Mouse (Mus musculus): ENCODE measurements around the gene Cacna1d. TPM values are rescaled to one million over a fixed set of nuclear protein-coding genes. Genes with fewer than 3 reads are reported as not detected.

Cacna1d gene
- polyA plus RNA-seq, 1 experiment from 2014 or later: 0.12 TPM

DNA sequence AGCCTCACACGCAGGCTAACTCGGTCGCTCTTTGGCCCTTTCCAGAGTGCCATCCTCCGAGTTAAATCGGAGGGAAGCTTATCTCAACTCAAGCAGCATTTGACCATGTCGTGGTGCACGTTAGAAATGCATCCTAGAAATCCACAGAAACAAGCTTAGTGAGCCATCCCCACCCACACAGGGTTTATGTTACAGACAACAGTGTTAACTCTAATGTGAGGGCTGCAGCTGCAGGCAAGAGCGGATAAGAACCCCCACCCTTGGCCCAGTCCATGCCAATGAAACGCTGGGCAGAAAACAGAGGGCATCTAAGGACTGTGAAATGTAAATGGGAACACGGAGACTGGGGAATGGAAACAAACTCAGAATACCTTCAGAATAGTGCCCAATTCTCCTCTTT lies 206.8 kb downstream of the Cacna1d start:
- Histone ChIP-seq H3K9ac (ENCODE audit: low read depth, low read length) (no peak overlapping the region), H3K9me3 (replicated peaks; ENCODE audit: control insufficient read depth, low read length) (no peaks in the 10 kb centered on the region), H3K27ac (ENCODE audit: low read length) (no peak overlapping the region), H3K36me3 (ENCODE audit: control insufficient read depth, insufficient read depth) (no peaks in the 10 kb centered on the region), H3K4me3 (ENCODE audit: low read depth, low read length) (no peak overlapping the region), H3K4me2 (ENCODE audit: low read depth, low read length) (no peak overlapping the region), H3K4me1 (ENCODE audit: control insufficient read depth, low read depth, low read length) (no peaks in the 10 kb centered on the region), H3K27me3 (ENCODE audit: control insufficient read depth, insufficient read depth, low read depth, low read length) (no peaks in the 10 kb centered on the region)
- ATAC-seq (ENCODE audit: low read depth): no peak
- 55% methylated on average over 10 of the region's 10 CpGs for WGBS (ENCODE audit: insufficient replicate concordance)

DNA sequence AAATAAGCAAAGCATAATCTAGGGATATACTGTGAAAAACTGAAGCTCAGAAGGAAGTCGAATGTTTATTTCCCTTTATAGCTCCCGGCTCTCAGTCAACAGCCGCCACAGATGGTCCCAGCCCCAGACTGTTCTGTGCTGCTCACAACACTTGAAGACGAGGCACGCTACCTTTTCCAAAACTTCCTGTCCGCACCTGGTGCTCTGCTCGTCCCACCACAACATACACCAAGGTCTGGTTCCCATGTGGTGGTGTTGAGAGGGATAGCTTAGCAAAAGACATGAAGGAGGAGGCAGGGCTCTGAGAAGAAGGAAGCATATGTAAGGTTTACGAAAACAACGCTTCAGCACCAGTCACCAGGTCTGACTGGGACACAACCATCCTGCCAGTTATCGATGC lies 207.2 kb downstream of the Cacna1d start:
- Histone ChIP-seq H3K4me3 (ENCODE audit: low read depth, low read length) (no peak overlapping the region), H3K4me2 (ENCODE audit: low read depth, low read length) (no peak overlapping the region), H3K27me3 (ENCODE audit: control insufficient read depth, insufficient read depth, low read depth, low read length) (no peaks in the 10 kb centered on the region), H3K9me3 (replicated peaks; ENCODE audit: control insufficient read depth, low read length) (no peaks in the 10 kb centered on the region), H3K27ac (ENCODE audit: low read length) (no peak overlapping the region), H3K4me1 (ENCODE audit: control insufficient read depth, low read depth, low read length) (no peaks in the 10 kb centered on the region), H3K9ac (ENCODE audit: low read depth, low read length) (no peak overlapping the region), H3K36me3 (ENCODE audit: control insufficient read depth, insufficient read depth) (no peaks in the 10 kb centered on the region)
- 46% methylated on average over 10 of the region's 10 CpGs for WGBS (ENCODE audit: insufficient replicate concordance)
- ATAC-seq (ENCODE audit: low read depth): no peak

DNA sequence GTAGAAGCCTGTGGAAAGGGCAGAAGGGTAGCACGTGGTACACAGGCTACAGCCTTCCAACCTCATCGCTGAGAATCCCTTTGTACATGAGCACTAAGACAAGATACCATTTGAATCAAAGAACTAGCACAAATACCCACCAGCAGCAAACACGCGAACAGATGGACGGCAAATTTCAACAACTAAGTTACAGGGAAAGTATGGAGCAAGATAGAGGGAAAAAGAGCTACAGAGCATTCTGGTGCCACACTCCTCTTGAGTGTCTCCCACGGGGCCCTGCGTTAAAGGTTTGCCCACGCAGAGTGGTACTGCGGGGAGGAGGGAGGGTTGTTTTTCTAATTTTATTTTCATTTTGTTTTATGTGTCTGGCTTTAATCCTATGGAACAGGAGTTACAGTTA lies 215.7 kb downstream of the Cacna1d start:
- no peak overlapping the region for H3K9ac ChIP-seq (ENCODE audit: low read depth, low read length)
- no peak overlapping the region for H3K4me3 ChIP-seq (ENCODE audit: low read depth, low read length)
- H3K9me3 ChIP-seq (replicated peaks; ENCODE audit: control insufficient read depth, low read length): no peaks in the 10 kb centered on the region
- H3K27ac ChIP-seq (ENCODE audit: low read length): no peak overlapping the region
- no peaks in the 10 kb centered on the region for H3K4me1 ChIP-seq (ENCODE audit: control insufficient read depth, low read depth, low read length)
- 77% methylated on average over 9 of the region's 9 CpGs for WGBS (ENCODE audit: insufficient replicate concordance)
- ATAC-seq (ENCODE audit: low read depth): no peak
- no peaks in the 10 kb centered on the region for H3K27me3 ChIP-seq (ENCODE audit: control insufficient read depth, insufficient read depth, low read depth, low read length)
- no peaks in the 10 kb centered on the region for H3K36me3 ChIP-seq (ENCODE audit: control insufficient read depth, insufficient read depth)
- H3K4me2 ChIP-seq (ENCODE audit: low read depth, low read length): no peak overlapping the region

DNA sequence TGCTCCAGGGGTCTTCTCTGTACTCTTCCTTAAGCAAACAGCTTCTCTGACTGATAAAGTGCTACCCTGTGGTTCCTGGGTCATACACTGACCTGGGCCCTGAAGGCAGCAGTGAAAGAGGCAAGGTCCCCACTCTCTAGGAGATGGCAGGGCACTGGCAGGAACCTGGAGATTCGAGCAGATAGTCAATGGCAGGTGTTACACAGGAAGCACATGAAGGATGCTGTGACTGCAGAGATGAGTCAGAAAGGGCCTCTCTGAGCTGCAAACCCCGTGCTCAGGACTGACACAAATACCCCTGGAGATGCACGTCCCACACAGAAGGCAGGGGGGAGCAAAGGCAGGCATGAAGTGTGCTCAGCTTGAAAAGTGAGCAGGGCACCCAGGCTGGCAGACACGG lies 218.3 kb downstream of the Cacna1d start:
- 46% methylated on average over 4 of the region's 4 CpGs for WGBS (ENCODE audit: insufficient replicate concordance)
- Histone ChIP-seq H3K36me3 (ENCODE audit: control insufficient read depth, insufficient read depth) (no peaks in the 10 kb centered on the region), H3K9ac (ENCODE audit: low read depth, low read length) (no peak overlapping the region), H3K4me3 (ENCODE audit: low read depth, low read length) (no peak overlapping the region), H3K4me1 (ENCODE audit: control insufficient read depth, low read depth, low read length) (no peaks in the 10 kb centered on the region), H3K27me3 (ENCODE audit: control insufficient read depth, insufficient read depth, low read depth, low read length) (no peaks in the 10 kb centered on the region), H3K4me2 (ENCODE audit: low read depth, low read length) (no peak overlapping the region), H3K27ac (ENCODE audit: low read length) (no peak overlapping the region), H3K9me3 (replicated peaks; ENCODE audit: control insufficient read depth, low read length) (no peaks in the 10 kb centered on the region)
- no peak for ATAC-seq (ENCODE audit: low read depth)

GRCm38 (mm10) chr14:30272523-30272922 lies 218.7 kb downstream of the Cacna1d start:
- H3K9me3 ChIP-seq (replicated peaks; ENCODE audit: control insufficient read depth, low read length): no peaks in the 10 kb centered on the region
- no peak overlapping the region for H3K4me3 ChIP-seq (ENCODE audit: low read depth, low read length)
- H3K4me2 ChIP-seq (ENCODE audit: low read depth, low read length): no peak overlapping the region
- no peak overlapping the region for H3K9ac ChIP-seq (ENCODE audit: low read depth, low read length)
- no peaks in the 10 kb centered on the region for H3K36me3 ChIP-seq (ENCODE audit: control insufficient read depth, insufficient read depth)
- no peak for ATAC-seq (ENCODE audit: low read depth)
- 60% methylated on average over 5 of the region's 5 CpGs for WGBS (ENCODE audit: insufficient replicate concordance)
- no peaks in the 10 kb centered on the region for H3K4me1 ChIP-seq (ENCODE audit: control insufficient read depth, low read depth, low read length)
- no peaks in the 10 kb centered on the region for H3K27me3 ChIP-seq (ENCODE audit: control insufficient read depth, insufficient read depth, low read depth, low read length)
- H3K27ac ChIP-seq (ENCODE audit: low read length): no peak overlapping the region

DNA sequence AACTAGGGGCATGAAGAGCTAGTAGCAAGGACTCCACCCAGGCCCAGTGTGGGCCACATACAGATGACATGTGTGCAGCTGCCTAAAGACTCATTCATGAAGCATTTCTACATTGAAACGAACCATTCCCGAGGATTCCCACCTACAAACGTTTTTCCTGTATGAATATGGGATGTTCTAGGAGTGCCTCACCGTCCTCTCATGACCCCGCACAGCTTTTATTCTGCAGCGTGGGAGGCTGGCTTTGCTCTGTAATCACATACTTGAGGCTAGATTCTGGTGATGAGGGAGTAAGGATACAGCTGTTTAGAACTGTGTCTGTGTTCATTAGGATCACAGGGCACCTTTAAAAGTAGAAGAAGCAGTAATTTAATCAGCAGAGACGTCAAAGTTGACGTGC lies 219.4 kb downstream of the Cacna1d start:
- Histone ChIP-seq H3K4me2 (ENCODE audit: low read depth, low read length) (no peak overlapping the region), H3K36me3 (ENCODE audit: control insufficient read depth, insufficient read depth) (no peaks in the 10 kb centered on the region), H3K9me3 (replicated peaks; ENCODE audit: control insufficient read depth, low read length) (no peaks in the 10 kb centered on the region), H3K4me3 (ENCODE audit: low read depth, low read length) (no peak overlapping the region), H3K9ac (ENCODE audit: low read depth, low read length) (no peak overlapping the region), H3K27me3 (ENCODE audit: control insufficient read depth, insufficient read depth, low read depth, low read length) (no peaks in the 10 kb centered on the region), H3K27ac (ENCODE audit: low read length) (no peak overlapping the region), H3K4me1 (ENCODE audit: control insufficient read depth, low read depth, low read length) (no peaks in the 10 kb centered on the region)
- no peak for ATAC-seq (ENCODE audit: low read depth)
- WGBS (ENCODE audit: insufficient replicate concordance): 65% methylated on average over 8 of the region's 8 CpGs

- no peak overlapping the region for H3K9ac ChIP-seq (ENCODE audit: low read depth, low read length)
- H3K4me1 ChIP-seq (ENCODE audit: control insufficient read depth, low read depth, low read length): peaks cover 5% of the 10 kb centered on the region; the same call in 1 of the 2 replicates
- H3K27ac ChIP-seq (ENCODE audit: low read length): no peak overlapping the region
- H3K4me2 ChIP-seq (ENCODE audit: low read depth, low read length): no peak overlapping the region
- H3K36me3 ChIP-seq (ENCODE audit: control insufficient read depth, insufficient read depth): no peaks in the 10 kb centered on the region
- WGBS (ENCODE audit: insufficient replicate concordance): 49% methylated on average over 5 of the region's 5 CpGs
- no peak overlapping the region for H3K4me3 ChIP-seq (ENCODE audit: low read depth, low read length)
- H3K27me3 ChIP-seq (ENCODE audit: control insufficient read depth, insufficient read depth, low read depth, low read length): no peaks in the 10 kb centered on the region
- ATAC-seq (ENCODE audit: low read depth): no peak
- H3K9me3 ChIP-seq (replicated peaks; ENCODE audit: control insufficient read depth, low read length): no peaks in the 10 kb centered on the region
These were observed 220.9 kb downstream of the Cacna1d start for GRCm38 (mm10) chr14:30270350-30270749.

GRCm38 (mm10) chr14:30265728-30266127 lies 225.5 kb downstream of the Cacna1d start:
- peaks cover 13% of the 10 kb centered on the region for H3K4me1 ChIP-seq (ENCODE audit: control insufficient read depth, low read depth, low read length)
- no peaks in the 10 kb centered on the region for H3K9me3 ChIP-seq (replicated peaks; ENCODE audit: control insufficient read depth, low read length)
- H3K27me3 ChIP-seq (ENCODE audit: control insufficient read depth, insufficient read depth, low read depth, low read length): no peaks in the 10 kb centered on the region
- no peak overlapping the region for H3K27ac ChIP-seq (ENCODE audit: low read length)
- no peak overlapping the region for H3K4me2 ChIP-seq (ENCODE audit: low read depth, low read length)
- WGBS (ENCODE audit: insufficient replicate concordance): 39% methylated on average over 9 of the region's 9 CpGs
- H3K4me3 ChIP-seq (ENCODE audit: low read depth, low read length): no peak overlapping the region
- no peaks in the 10 kb centered on the region for H3K36me3 ChIP-seq (ENCODE audit: control insufficient read depth, insufficient read depth)
- ATAC-seq (ENCODE audit: low read depth): peak; percentile 93
- H3K9ac ChIP-seq (ENCODE audit: low read depth, low read length): no peak overlapping the region

DNA sequence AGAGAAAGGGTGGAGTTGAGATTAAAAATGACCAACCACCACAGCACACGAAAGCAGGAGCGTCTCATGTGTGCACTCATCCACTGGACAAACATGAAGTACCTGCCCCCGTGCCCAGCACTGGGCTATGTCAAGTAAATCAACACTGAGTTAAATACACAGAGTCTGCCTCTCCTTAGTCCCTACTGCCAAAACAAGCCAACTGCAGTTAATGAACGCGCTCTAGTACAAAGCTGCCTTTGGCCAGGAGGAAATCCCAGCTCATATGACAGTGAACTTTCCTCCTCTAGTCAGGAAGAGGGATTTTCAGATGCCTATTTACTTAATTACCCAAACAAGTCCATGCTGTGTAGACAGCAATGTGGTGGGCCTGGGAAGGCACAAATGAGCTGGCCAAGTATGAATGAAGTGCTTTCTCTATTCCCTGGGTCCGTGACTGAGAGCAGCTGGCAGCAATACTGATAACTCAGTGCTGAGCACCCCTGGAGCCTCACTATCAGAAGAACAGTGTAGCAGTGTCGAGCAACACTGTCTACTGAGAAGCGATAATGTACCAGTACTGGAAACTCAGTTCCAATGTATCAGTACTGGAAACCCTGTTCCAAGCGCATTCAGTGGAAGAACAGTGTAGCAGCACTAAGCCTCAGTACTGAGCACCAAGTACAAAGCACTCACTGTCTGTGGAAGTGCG lies 229.5 kb downstream of the Cacna1d start:
- Histone ChIP-seq H3K4me2 (ENCODE audit: low read depth, low read length) (0 out of 2 replicates have a peak overlapping the region, but pooled peaks have one; percentile 2), H3K27me3 (ENCODE audit: control insufficient read depth, insufficient read depth, low read depth, low read length) (no peaks in the 10 kb centered on the region), H3K9me3 (replicated peaks; ENCODE audit: control insufficient read depth, low read length) (no peaks in the 10 kb centered on the region), H3K4me1 (ENCODE audit: control insufficient read depth, low read depth, low read length) (peaks cover 13% of the 10 kb centered on the region), H3K9ac (ENCODE audit: low read depth, low read length) (no peak overlapping the region), H3K27ac (ENCODE audit: low read length) (peak overlapping the region; percentile 40; the same call in 1 of the 2 replicates), H3K36me3 (ENCODE audit: control insufficient read depth, insufficient read depth) (no peaks in the 10 kb centered on the region), H3K4me3 (ENCODE audit: low read depth, low read length) (no peak overlapping the region)
- 62% methylated on average over 10 of the region's 10 CpGs for WGBS (ENCODE audit: insufficient replicate concordance)
- ATAC-seq (ENCODE audit: low read depth): peak; percentile 67
